Comparison of ENCODE assay signal across 8 mouse cellular contexts in the genomic region with DNA sequence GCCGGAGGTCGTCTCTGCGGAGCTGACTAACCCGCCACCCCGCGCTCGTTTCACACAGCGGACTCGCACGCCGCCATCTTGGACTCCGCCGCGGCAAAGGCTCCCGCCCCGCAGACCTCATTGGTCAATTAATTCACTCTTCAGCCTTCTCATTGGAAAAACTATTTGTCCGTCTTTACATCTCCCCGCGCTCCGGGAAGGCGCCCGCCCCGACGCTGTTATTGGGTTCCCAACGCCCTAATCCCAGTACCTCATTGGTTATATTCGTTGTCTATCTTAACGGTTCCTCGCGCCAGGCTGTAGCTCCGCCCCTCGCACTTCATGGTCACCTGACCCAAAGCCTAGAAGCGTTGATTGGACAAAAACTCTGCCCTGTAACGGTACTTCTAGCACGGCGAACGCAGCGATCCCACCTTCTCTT. TPM values are rescaled to one million over a fixed set of nuclear protein-coding genes. Genes with fewer than 3 reads are reported as not detected.
DNase-seq lines count a peak whose midpoint lies in the region; ATAC-seq lines count a peak whose summit lies in the region.

No protein-coding gene starts in this region.

- H3K36me3 ChIP-seq in hindbrain, embryonic 11.5 days (ENCODE audit: control insufficient read depth, insufficient read depth, low read length), result no peaks in the 10 kb centered on the region

- peak; percentile 99 for DNase-seq in NIH3T3 (ENCODE audit: low read depth)
- DNase-seq in cerebellum, postnatal 14 days, result peak; percentile 95 to 97
- DNase-seq in frontal cortex, postnatal 10 days (ENCODE audit: low spot score in 2 of 2), result peak; percentile 97 to 99
- DNase-seq in hindbrain, embryonic 11.5 days (ENCODE audit: low spot score), result peak; percentile 97
- peak; percentile 91 to 93 for DNase-seq in layer of hippocampus, postnatal 10 days (ENCODE audit: low spot score in 2 of 2)
- DNase-seq in lung, postnatal 10 days, result peak; percentile 98
- peak; percentile 92 for DNase-seq in ovary, postnatal 36 days (ENCODE audit: low spot score)
- DNase-seq in thymus, postnatal 36 days, result peak; percentile 88 to 96

- peak overlapping the region; percentile 95 for H3K27ac ChIP-seq in hindbrain, embryonic 11.5 days (ENCODE audit: low read depth, low read length)

- peak; percentile 98 for ATAC-seq in hindbrain, embryonic 11.5 days (ENCODE audit: low FRiP score)

- WGBS in hindbrain, embryonic 11.5 days, result 0% methylated on average over 37 of the region's 37 CpGs

- peak overlapping the region; percentile 92 for H3K9ac ChIP-seq in hindbrain, embryonic 11.5 days (ENCODE audit: low read depth, low read length)

- H3K4me2 ChIP-seq in hindbrain, embryonic 11.5 days (replicated peaks; ENCODE audit: low read depth, low read length), result peak overlapping the region; percentile 93

- no peaks in the 10 kb centered on the region for H3K9me3 ChIP-seq in hindbrain, embryonic 11.5 days (ENCODE audit: control insufficient read depth, low read length)

- no peaks in the 10 kb centered on the region for H3K27me3 ChIP-seq in hindbrain, embryonic 11.5 days (ENCODE audit: control insufficient read depth, insufficient read depth, low read length)

- H3K4me1 ChIP-seq in hindbrain, embryonic 11.5 days (replicated peaks; ENCODE audit: control insufficient read depth, insufficient read depth, low read length), result peaks cover 15% of the 10 kb centered on the region

- peak overlapping the region; percentile 96 for H3K4me3 ChIP-seq in hindbrain, embryonic 11.5 days (ENCODE audit: low read depth, low read length)

RNA-seq across cellular contexts. Expression of a gene that starts 0.5 kb away (rescaled TPM):
- polyA plus RNA-seq in hindbrain, embryonic 11.5 days (2014; fragmentation: Nextera tagmentation; extraction: Ambion mirVana), result 16.3 and 19.5 TPM in 2 replicates
- total RNA-seq in layer of hippocampus, postnatal 10 days (2021), result 10 to 100 TPM; 23.4 to 25.1 TPM

RNA-seq across cellular contexts. Expression of a gene that starts 41.9 kb away (rescaled TPM):
- 2.2 and 4.0 TPM in 2 replicates for polyA plus RNA-seq in hindbrain, embryonic 11.5 days (2014; fragmentation: Nextera tagmentation; extraction: Ambion mirVana)
- 1 to 10 TPM; 2.3 TPM for total RNA-seq in layer of hippocampus, postnatal 10 days (2021)

RNA-seq across cellular contexts. Expression of a gene that starts 54.3 kb away (rescaled TPM):
- polyA plus RNA-seq in hindbrain, embryonic 11.5 days (2014; fragmentation: Nextera tagmentation; extraction: Ambion mirVana), result 203 TPM in 2 replicates
- 10 to 100 TPM; 55.2 to 60.4 TPM for total RNA-seq in layer of hippocampus, postnatal 10 days (2021)

Comparison
In these comparisons a context has a peak if more than half of its experiments do, and no peak if none do; other contexts are left out.
1. Peak in every context shown above with its lines: DNase-seq, ATAC-seq, H3K4me3 ChIP-seq and H3K27ac ChIP-seq.